Mouse (Mus musculus) CH12.LX (cell line): ENCODE data around the gene Tmod3. TPM values are rescaled to one million over a fixed set of nuclear protein-coding genes. Genes with fewer than 3 reads are reported as not detected.

ENCODE experiments used
- DNase-seq: peaks from one replicate; pipeline ENCODE4 v3.0.0-alpha.2; 2013; ENCODE audit errors: extremely low read depth
- H3K27ac ChIP-seq: 2 replicates; pipeline ENCODE4 v1.5.1; 2012; ENCODE audit warnings: low read depth, mild to moderate bottlenecking, control low read depth, moderate library complexity; ENCODE audit not compliant: insufficient read depth
- H3K27me3 ChIP-seq: replicated peaks from 2 replicates; pipeline ENCODE3; 2012; ENCODE audit warnings: inconsistent platforms
- H3K36me3 ChIP-seq, 2 experiments: replicated peaks in 1 of 2; 2 replicates each; pipeline versions ENCODE3 to v1.6.1; 2012; ENCODE audit warnings: inconsistent platforms in 1 of 2, low read length in 1 of 2, mild to moderate bottlenecking in 1 of 2, mixed read lengths in 1 of 2, moderate library complexity in 1 of 2; ENCODE audit not compliant: control insufficient read depth in 1 of 2, insufficient read depth in 1 of 2
- H3K4me1 ChIP-seq, 2 experiments: 2 replicates each; pipeline ENCODE4 v1.6.1; 2012; ENCODE audit warnings: inconsistent platforms in 1 of 2, moderate library complexity in 1 of 2; ENCODE audit not compliant: insufficient read depth in 2 of 2, control insufficient read depth in 1 of 2
- H3K4me2 ChIP-seq: 2 replicates; pipeline ENCODE4 v1.6.1; 2012; ENCODE audit warnings: low read depth, mild to moderate bottlenecking, control low read depth; ENCODE audit not compliant: poor library complexity, insufficient read depth, severe bottlenecking
- H3K4me3 ChIP-seq, 3 experiments: fragments of 150-350 bp in 1 of 3; sonication (generic) in 1 of 3; replicated peaks in 1 of 3; 2 replicates each; pipeline versions ENCODE3 to v1.5.1; 2011 to 2012; ENCODE audit warnings: low read depth in 2 of 3, low read length in 2 of 3, mild to moderate bottlenecking in 2 of 3, moderate library complexity in 2 of 3, control low read depth in 1 of 3, improper control_type of control experiment in 1 of 3, inconsistent platforms in 1 of 3, mixed read lengths in 1 of 3; ENCODE audit not compliant: poor library complexity in 1 of 3
- H3K79me2 ChIP-seq: replicated peaks from 2 replicates; pipeline ENCODE4 v1.6.1; 2012; ENCODE audit warnings: mild to moderate bottlenecking, moderate library complexity; ENCODE audit not compliant: control insufficient read depth, poor library complexity, insufficient read depth, severe bottlenecking; ENCODE audit errors: extremely low read depth
- H3K9ac ChIP-seq: 2 replicates; pipeline ENCODE4 v1.6.1; 2012; ENCODE audit warnings: low read depth, mild to moderate bottlenecking, control low read depth, moderate library complexity; ENCODE audit not compliant: insufficient read depth
- H3K9me3 ChIP-seq: replicated peaks from 2 replicates; pipeline ENCODE3; 2012; ENCODE audit warnings: low read length, inconsistent platforms, mixed read lengths
- BHLHE40 ChIP-seq: IDR thresholded peaks from 2 replicates; pipeline ENCODE4 v1.6.1; 2011; ENCODE audit warnings: mild to moderate bottlenecking, low read depth, low read length, improper control_type of control experiment
- GABPA ChIP-seq: IDR thresholded peaks from 2 replicates; pipeline ENCODE4 v1.6.1; 2012; ENCODE audit warnings: low read depth, low read length, improper control_type of control experiment, inconsistent platforms; ENCODE audit not compliant: insufficient replicate concordance
- HCFC1 ChIP-seq: IDR thresholded peaks from 2 replicates; pipeline ENCODE4 v1.6.1; 2012; ENCODE audit warnings: low read depth, mild to moderate bottlenecking, inconsistent platforms, low read length, improper control_type of control experiment
- KAT2A ChIP-seq: IDR thresholded peaks from 2 replicates; pipeline ENCODE4 v1.6.1; 2012; ENCODE audit warnings: low read length, improper control_type of control experiment, inconsistent platforms; ENCODE audit not compliant: insufficient replicate concordance
- MAX ChIP-seq: IDR thresholded peaks from 2 replicates; pipeline ENCODE4 v1.6.1; 2011; ENCODE audit warnings: low read length, improper control_type of control experiment
- MAZ ChIP-seq: IDR thresholded peaks from 2 replicates; pipeline ENCODE4 v1.6.1; 2012; ENCODE audit warnings: low read depth, mild to moderate bottlenecking, inconsistent platforms, low read length, improper control_type of control experiment, moderate library complexity
- NELFE ChIP-seq: IDR thresholded peaks from 2 replicates; pipeline ENCODE4 v1.6.1; 2011; ENCODE audit warnings: low read depth, low read length, improper control_type of control experiment
- RAD21 ChIP-seq: IDR thresholded peaks from 2 replicates; pipeline ENCODE4 v1.6.1; 2011; ENCODE audit warnings: low read depth, mild to moderate bottlenecking, low read length, improper control_type of control experiment, moderate library complexity
- RCOR1 ChIP-seq: conservative IDR thresholded peaks from 2 replicates; pipeline ENCODE4 v1.6.1; 2012; ENCODE audit warnings: low read depth, mild to moderate bottlenecking, inconsistent platforms, low read length, improper control_type of control experiment
- SIN3A ChIP-seq: IDR thresholded peaks from 2 replicates; pipeline ENCODE4 v1.6.1; 2012; ENCODE audit warnings: low read length, improper control_type of control experiment, inconsistent platforms
- SMC3 ChIP-seq: IDR thresholded peaks from 2 replicates; pipeline ENCODE4 v1.6.1; 2011; ENCODE audit warnings: low read depth, low read length, improper control_type of control experiment
- TBP ChIP-seq: conservative IDR thresholded peaks from 2 replicates; pipeline ENCODE4 v1.6.1; 2011; ENCODE audit warnings: low read depth, low read length, improper control_type of control experiment
- TCF12 ChIP-seq: IDR thresholded peaks from 2 replicates; pipeline ENCODE4 v1.6.1; 2014; ENCODE audit warnings: low read depth, mild to moderate bottlenecking, inconsistent platforms, low read length, improper control_type of control experiment
- USF1 ChIP-seq: IDR thresholded peaks from 2 replicates; pipeline ENCODE4 v1.6.1; 2014; ENCODE audit warnings: low read depth, mild to moderate bottlenecking, inconsistent platforms, low read length, improper control_type of control experiment
- ZC3H11A ChIP-seq: IDR thresholded peaks from 2 replicates; pipeline ENCODE4 v1.6.1; 2012; ENCODE audit warnings: low read depth, mild to moderate bottlenecking, inconsistent platforms, low read length, improper control_type of control experiment
- ZNF384 ChIP-seq: IDR thresholded peaks from 2 replicates; pipeline ENCODE4 v1.6.1; 2012; ENCODE audit warnings: low read depth, low read length, improper control_type of control experiment, inconsistent platforms
- dilution Hi-C: fragments of 300-500 bp; cut with MboI; formaldehyde crosslinking; loops from 2 replicates; pipeline ENCODE4 v1.14.3; 2020; ENCODE audit warnings: low sequenced_read_pairs; ENCODE audit not compliant: extremely low pct_unique_long_range_greater_than_20kb, extremely low pct_ligation_motif_present
- in situ Hi-C: fragments of 300-500 bp; cut with MboI; formaldehyde crosslinking; loops from 3 replicates; pipeline ENCODE4 v1.14.3; 2019; ENCODE audit warnings: low sequenced_read_pairs, low pct_ligation_motif_present, low pct_unique_long_range_greater_than_20kb, mixed read lengths
- polyA plus RNA-seq: library from polyadenylated mRNA; unstranded; fragments of >175 nt; gene quantifications from 2 replicates; pipeline ENCODE4 v1.2.1, GENCODE M21; 2012; ENCODE audit warnings: low read depth; ENCODE audit not compliant: insufficient read length
- total RNA-seq, 2 experiments: library from RNA; depleted of rRNA; stranded (reverse); fragments of 300-350 nt in 1 of 2; fragments of >200 nt in 1 of 2; gene quantifications; 2 replicates each; pipeline ENCODE4 v1.2.3; 2012 to 2014

The Tmod3 gene
- total and polyA plus RNA-seq, 3 experiments = 40.5 to 71.0 (median 52.0) TPM

DNA sequence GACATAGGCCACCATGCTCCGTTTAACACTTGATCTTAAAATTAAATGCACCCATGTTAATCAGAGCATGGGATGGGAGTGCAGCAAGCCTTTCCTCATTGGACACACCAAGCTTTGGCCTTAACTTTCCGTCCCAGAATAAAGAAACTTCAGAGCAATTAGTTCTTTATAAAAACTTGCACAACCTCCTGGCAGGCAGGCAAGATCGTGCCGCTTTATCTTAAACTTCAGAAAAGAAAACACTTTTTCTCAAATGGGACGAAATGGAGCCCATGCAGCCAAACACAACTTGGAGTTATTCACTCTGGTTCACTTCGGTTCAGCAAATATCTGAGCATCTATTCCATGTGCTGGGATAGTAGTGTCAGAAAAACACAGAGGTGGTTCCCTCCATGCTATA, 19.9 kb upstream of the Tmod3 start:
- Histone ChIP-seq H3K9ac (no peak overlapping the region), H3K4me3 (no peak overlapping the region), H3K9me3 (no peaks in the 10 kb centered on the region), H3K4me2 (no peak overlapping the region)
- no peak for DNase-seq
- in situ Hi-C loops (no loop called here), dilution Hi-C loops (no loop called here)
- TF ChIP-seq RAD21 (no peak), ZNF384 (no peak), MAZ (no peak), USF1 (no peak), ZC3H11A (no peak), TCF12 (no peak)
- TF ChIP-seq, all 38 proteins: peak for 0
- Histone ChIP-seq H3K27me3 (no peaks in the 10 kb centered on the region), H3K4me1 (no peaks in the 10 kb centered on the region), H3K27ac (no peak overlapping the region), H3K79me2 (no peaks in the 10 kb centered on the region), H3K36me3 (no peaks in the 10 kb centered on the region)

DNA sequence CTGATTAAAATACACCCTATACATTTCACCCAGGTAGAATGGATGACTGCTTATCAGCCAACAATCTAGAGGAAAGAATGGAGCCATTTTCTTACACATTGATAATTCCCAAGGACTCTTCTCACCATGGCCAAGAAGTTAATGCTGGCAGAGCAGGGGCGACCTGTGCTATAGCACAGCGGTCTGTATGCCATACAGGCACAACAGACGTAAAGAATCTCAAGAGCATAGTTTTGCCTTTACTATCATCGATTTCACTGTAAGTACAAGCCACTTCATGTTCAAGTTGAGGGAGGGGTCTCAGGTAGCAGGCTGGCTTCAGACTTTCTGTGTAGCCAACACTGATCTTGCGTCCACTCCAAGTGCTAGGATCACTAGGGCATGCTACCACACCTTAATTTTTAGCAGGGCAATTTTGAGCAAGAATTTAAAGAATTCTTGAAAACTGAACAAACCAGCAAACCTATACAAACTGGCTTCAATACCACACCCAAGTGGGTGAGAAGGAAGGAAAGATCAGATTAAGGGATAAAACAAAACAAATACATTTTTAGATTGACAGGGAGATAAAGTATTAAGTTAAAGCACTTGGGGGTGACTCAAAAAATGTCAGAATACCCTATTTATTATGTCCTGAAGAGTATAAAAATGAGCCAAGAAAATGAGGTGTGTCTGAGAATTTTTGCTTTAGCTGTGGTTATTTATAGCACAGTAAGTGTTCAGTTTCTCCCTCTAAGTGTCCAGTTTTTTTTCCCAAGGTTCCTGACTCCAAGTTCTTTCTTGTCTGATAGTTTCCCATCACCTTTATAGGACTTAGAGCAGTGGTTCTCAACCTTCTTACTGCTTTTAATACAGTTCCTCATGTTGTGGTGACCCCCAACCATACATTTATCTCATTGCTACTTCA, 11.8 kb upstream of the Tmod3 start:
- TF ChIP-seq KAT2A (no peak), HCFC1 (no peak), USF1 (no peak), BHLHE40 (no peak), RCOR1 (no peak), NELFE (no peak), MAX (no peak), GABPA (no peak), SIN3A (no peak), TBP (no peak), SMC3 (no peak)
- H3K9me3 ChIP-seq = no peaks in the 10 kb centered on the region
- dilution Hi-C loops = no loop called here
- H3K27ac ChIP-seq = no peak overlapping the region
- no peaks in the 10 kb centered on the region for H3K27me3 ChIP-seq
- no peak for DNase-seq
- H3K36me3 ChIP-seq = no peaks in the 10 kb centered on the region
- no peak overlapping the region for H3K9ac ChIP-seq
- in situ Hi-C loops = no loop called here
- 0 out of 2 replicates have a peak, but pooled peaks cover 3% of the 10 kb centered on the region for H3K79me2 ChIP-seq
- no peak overlapping the region for H3K4me2 ChIP-seq
- H3K4me1 ChIP-seq = peaks cover 0 to 16% of the 10 kb centered on the region in 2 experiments; a peak in 2 of 4 replicates
- H3K4me3 ChIP-seq = no peak overlapping the region
